Mouse (Mus musculus) stomach, postnatal 0 days (tissue): ENCODE measurements at regions not wholly inside any gene's neighbourhood (a gene's known extent, or its start where the extent isn't known, plus 50 kb on each side); places are given as distances from the start of the nearest gene placed in this dataset.

ENCODE experiments used
- CTCF ChIP-seq: IDR thresholded peaks from 2 replicates; pipeline ENCODE4 v1.5.1; 2016; ENCODE audit warnings: antibody characterized with exemption, low read depth, mild to moderate bottlenecking, moderate library complexity
- EP300 ChIP-seq: optimal IDR thresholded peaks from 2 replicates; pipeline ENCODE3; 2016; ENCODE audit warnings: antibody characterized with exemption

- no peak for TF ChIP-seq CTCF
- no peak for TF ChIP-seq EP300
These were observed 290.3 kb upstream of the Tenm4 start for GRCm38 (mm10) chr7:95880576-95881267.
